Mouse (Mus musculus) limb, embryonic 11.5 days (tissue): Measurements from ENCODE around the gene S100a2. TPM values are rescaled to one million over a fixed set of nuclear protein-coding genes. Genes with fewer than 3 reads are reported as not detected.

ENCODE experiments used
- ATAC-seq: fragments of 200-750 bp; cut with Nextera tagmentation; 2 replicates; pipeline ENCODE4 v1.8.0; 2017; ENCODE audit warnings: low read depth; ENCODE audit not compliant: insufficient number of reproducible peaks, low FRiP score, low TSS enrichment
- DNase-seq: peaks from one replicate; pipeline ENCODE4 v3.0.0-alpha.2; 2015; ENCODE audit warnings: low spot score
- H3K27ac ChIP-seq: fragments of 300-500 bp; sonication (generic); replicated peaks from 2 replicates; pipeline ENCODE4 v1.5.1; 2014; ENCODE audit warnings: low read depth, mild to moderate bottlenecking, low read length
- H3K27me3 ChIP-seq: fragments of 300-500 bp; sonication (generic); 2 replicates; pipeline ENCODE4 v1.6.1; 2014; ENCODE audit warnings: mild to moderate bottlenecking, low read length, mixed read lengths; ENCODE audit not compliant: control insufficient read depth, insufficient read depth
- H3K36me3 ChIP-seq: fragments of 300-500 bp; sonication (generic); 2 replicates; pipeline ENCODE4 v1.6.1; 2014; ENCODE audit warnings: mild to moderate bottlenecking, low read length, moderate library complexity, mixed read lengths; ENCODE audit not compliant: control insufficient read depth, insufficient read depth
- H3K4me1 ChIP-seq: fragments of 300-500 bp; sonication (generic); 2 replicates; pipeline ENCODE4 v1.6.1; 2014; ENCODE audit warnings: low read length, mixed read lengths; ENCODE audit not compliant: control insufficient read depth, insufficient read depth
- H3K4me2 ChIP-seq: fragments of 300-500 bp; sonication (generic); 2 replicates; pipeline ENCODE4 v1.6.1; 2014; ENCODE audit warnings: low read depth, mild to moderate bottlenecking, moderate library complexity; ENCODE audit not compliant: severe bottlenecking
- H3K4me3 ChIP-seq: fragments of 300-500 bp; sonication (generic); 2 replicates; pipeline ENCODE4 v1.5.1; 2014; ENCODE audit warnings: low read depth, low read length
- H3K9ac ChIP-seq: fragments of 300-500 bp; sonication (generic); 2 replicates; pipeline ENCODE4 v1.6.1; 2014; ENCODE audit warnings: mild to moderate bottlenecking, low read length
- H3K9me3 ChIP-seq: fragments of 300-500 bp; sonication (generic); 2 replicates; pipeline ENCODE4 v1.6.1; 2016; ENCODE audit warnings: low read length; ENCODE audit not compliant: control insufficient read depth
- WGBS: fragments of 180-500 bp; shearing (Covaris S2); extraction: QIAGEN DNeasy Blood & Tissue Kit; methylation state at CpG from one replicate; pipeline ENCODE4 v1.1.7; 2014; 5-methylcytosine and 5-hydroxymethylcytosine counted together
- polyA plus RNA-seq: library from polyadenylated mRNA; unstranded; fragments of >200 nt; fragmentation: Nextera tagmentation; extraction: Ambion mirVana; gene quantifications from 2 replicates; pipeline ENCODE4 v1.2.1, GENCODE M21; 2014

The S100a2 gene
- polyA plus RNA-seq, 1 experiment from 2014 or later: not detected

- Histone ChIP-seq H3K4me3 (no peak overlapping the region), H3K27me3 (no peaks in the 10 kb centered on the region), H3K27ac (no peak overlapping the region), H3K9me3 (no peaks in the 10 kb centered on the region), H3K36me3 (no peaks in the 10 kb centered on the region), H3K9ac (no peak overlapping the region), H3K4me2 (no peak overlapping the region), H3K4me1 (peaks cover 3% of the 10 kb centered on the region; the same call in 1 of the 2 replicates)
- DNase-seq: no peak
- no peak for ATAC-seq
- WGBS: 74% methylated on average over 5 of the region's 5 CpGs
These were observed 35.4 kb downstream of the S100a2 start for GRCm38 (mm10) chr3:90625496-90625895.

DNA sequence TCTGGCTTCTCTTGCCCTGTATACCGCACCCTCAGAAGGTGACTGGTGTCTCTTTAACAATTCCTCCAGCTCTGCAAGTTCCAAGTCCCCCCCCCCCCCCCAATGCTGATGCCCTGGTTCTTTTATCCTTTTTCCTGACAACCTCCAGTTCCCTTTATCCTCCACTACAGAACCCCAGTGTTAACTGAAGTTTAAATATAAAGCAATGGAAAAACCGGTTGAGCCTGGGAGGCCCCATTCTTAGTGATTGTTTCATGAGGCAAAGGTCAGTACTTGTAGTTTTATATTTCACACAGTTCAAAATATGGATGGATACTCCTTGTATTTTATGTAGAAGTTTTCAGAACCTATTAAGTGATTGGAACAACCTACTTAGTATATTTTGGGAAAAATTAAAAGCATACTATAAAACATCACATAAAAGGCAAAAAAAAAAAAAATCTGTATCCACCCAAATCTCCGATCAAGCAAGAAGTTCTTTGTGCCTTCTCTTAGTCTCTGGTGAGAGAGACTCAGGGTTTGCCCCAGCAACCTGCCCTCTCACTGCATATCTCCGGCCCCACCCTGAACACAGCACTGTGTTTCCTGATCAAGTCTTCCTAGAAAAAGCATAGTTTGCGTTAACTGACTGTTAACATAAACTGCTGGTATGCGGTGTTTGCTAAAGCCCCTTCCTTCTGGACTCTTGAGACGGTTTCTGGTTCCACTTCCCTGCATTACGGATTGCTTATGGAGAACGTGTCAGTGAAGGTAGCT is 36.4 kb downstream of the S100a2 start:
- ATAC-seq: no peak
- no peak for DNase-seq
- 85% methylated on average over 9 of the region's 9 CpGs for WGBS
- no peaks in the 10 kb centered on the region for H3K36me3 ChIP-seq
- H3K9me3 ChIP-seq: no peaks in the 10 kb centered on the region
- H3K4me1 ChIP-seq: peaks cover 3% of the 10 kb centered on the region; the same call in 1 of the 2 replicates
- H3K27me3 ChIP-seq: no peaks in the 10 kb centered on the region
- no peak overlapping the region for H3K9ac ChIP-seq
- no peak overlapping the region for H3K27ac ChIP-seq
- no peak overlapping the region for H3K4me2 ChIP-seq
- H3K4me3 ChIP-seq: no peak overlapping the region

DNA sequence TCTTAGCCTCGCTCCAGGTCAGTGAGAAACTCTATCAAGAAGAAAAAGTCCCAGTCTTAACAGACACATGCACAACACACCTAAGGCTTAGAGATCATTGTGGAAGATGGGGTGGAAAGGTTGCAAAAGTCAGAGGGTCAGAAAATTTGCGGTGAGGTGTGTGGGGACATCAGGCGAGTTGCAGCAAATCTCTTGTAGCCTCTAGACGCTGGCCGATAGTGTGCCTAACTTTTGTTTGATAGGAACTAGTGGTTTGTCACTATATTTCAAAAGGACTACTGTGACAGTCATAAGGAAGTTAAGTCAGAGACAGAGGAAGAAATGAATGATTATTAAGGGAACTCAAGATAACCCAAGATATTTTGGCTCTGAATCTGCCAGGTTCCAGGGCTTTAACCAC is 37.3 kb downstream of the S100a2 start:
- Histone ChIP-seq H3K4me2 (no peak overlapping the region), H3K27ac (no peak overlapping the region), H3K36me3 (no peaks in the 10 kb centered on the region), H3K4me1 (peaks cover 3% of the 10 kb centered on the region; the same call in 1 of the 2 replicates), H3K4me3 (no peak overlapping the region), H3K27me3 (no peaks in the 10 kb centered on the region), H3K9ac (no peak overlapping the region), H3K9me3 (no peaks in the 10 kb centered on the region)
- DNase-seq: no peak
- 92% methylated on average over 5 of the region's 5 CpGs for WGBS
- no peak for ATAC-seq

GRCm38 (mm10) chr3:90627807-90628206 is 37.8 kb downstream of the S100a2 start:
- no peaks in the 10 kb centered on the region for H3K27me3 ChIP-seq
- no peak overlapping the region for H3K4me2 ChIP-seq
- no peak overlapping the region for H3K27ac ChIP-seq
- no peaks in the 10 kb centered on the region for H3K9me3 ChIP-seq
- DNase-seq (no peak), ATAC-seq (no peak)
- no peaks in the 10 kb centered on the region for H3K36me3 ChIP-seq
- H3K4me1 ChIP-seq: peaks cover 3% of the 10 kb centered on the region; the same call in 1 of the 2 replicates
- no peak overlapping the region for H3K4me3 ChIP-seq
- WGBS: 60% methylated on average over 4 of the region's 4 CpGs
- H3K9ac ChIP-seq: no peak overlapping the region

GRCm38 (mm10) chr3:90629298-90629697 is 39.3 kb downstream of the S100a2 start:
- Histone ChIP-seq H3K9me3 (no peaks in the 10 kb centered on the region), H3K36me3 (no peaks in the 10 kb centered on the region), H3K4me3 (no peak overlapping the region), H3K4me2 (no peak overlapping the region), H3K4me1 (no peaks in the 10 kb centered on the region), H3K27me3 (no peaks in the 10 kb centered on the region), H3K27ac (no peak overlapping the region), H3K9ac (no peak overlapping the region)
- WGBS: 71% methylated on average over 2 of the region's 2 CpGs
- ATAC-seq (no peak), DNase-seq (no peak)

DNA sequence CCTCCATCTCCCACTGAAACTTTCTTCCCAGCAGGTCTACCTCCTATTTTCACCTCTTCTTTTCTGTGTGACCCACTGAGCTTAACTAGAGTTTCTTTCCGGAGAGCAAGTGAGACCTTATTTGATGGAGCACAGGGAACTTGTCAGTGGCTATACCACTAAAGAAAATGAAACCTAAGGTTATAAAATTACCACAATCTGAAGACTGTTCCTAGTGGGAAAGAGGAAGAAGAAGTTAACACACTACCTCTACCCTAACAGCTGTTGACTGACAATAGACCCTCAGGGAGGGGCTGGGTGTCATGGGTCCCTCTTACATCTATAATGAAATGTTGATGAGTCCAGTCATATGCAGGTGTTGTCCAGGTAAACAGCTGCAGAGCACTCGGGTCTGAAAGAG is 41.9 kb downstream of the S100a2 start:
- Histone ChIP-seq H3K27ac (no peak overlapping the region), H3K27me3 (no peaks in the 10 kb centered on the region), H3K4me1 (no peaks in the 10 kb centered on the region), H3K4me3 (no peak overlapping the region), H3K4me2 (no peak overlapping the region), H3K9me3 (no peaks in the 10 kb centered on the region), H3K36me3 (no peaks in the 10 kb centered on the region), H3K9ac (no peak overlapping the region)
- DNase-seq (no peak), ATAC-seq (no peak)
- 84% methylated on average over 2 of the region's 2 CpGs for WGBS

- Histone ChIP-seq H3K27ac (no peak overlapping the region), H3K4me3 (no peak overlapping the region), H3K9ac (no peak overlapping the region), H3K4me2 (no peak overlapping the region), H3K9me3 (no peaks in the 10 kb centered on the region), H3K27me3 (no peaks in the 10 kb centered on the region), H3K4me1 (no peaks in the 10 kb centered on the region), H3K36me3 (no peaks in the 10 kb centered on the region)
- ATAC-seq (no peak), DNase-seq (no peak)
- 63% methylated on average over 1 of the region's 1 CpGs for WGBS
These were observed 48.6 kb downstream of the S100a2 start for GRCm38 (mm10) chr3:90638511-90639275.

GRCm38 (mm10) chr3:90639511-90640154 is 49.6 kb downstream of the S100a2 start:
- Histone ChIP-seq H3K36me3 (no peaks in the 10 kb centered on the region), H3K9me3 (no peaks in the 10 kb centered on the region), H3K27me3 (no peaks in the 10 kb centered on the region), H3K9ac (no peak overlapping the region), H3K4me1 (no peaks in the 10 kb centered on the region), H3K4me2 (no peak overlapping the region), H3K4me3 (no peak overlapping the region), H3K27ac (no peak overlapping the region)
- no peak for ATAC-seq
- 48% methylated on average over 7 of the region's 7 CpGs for WGBS
- peak; percentile 61 for DNase-seq
